Mouse (Mus musculus) limb, embryonic 13.5 days (tissue): Measurements from ENCODE around the gene Phgdh. TPM values are rescaled to one million over a fixed set of nuclear protein-coding genes. Genes with fewer than 3 reads are reported as not detected.
A peak's percentile ranks its signal among the peaks of the same experiment; 100 is the strongest.

Experiments
- ATAC-seq: fragments of 200-750 bp; cut with Nextera tagmentation; 2 replicates; pipeline ENCODE4 v1.8.0; 2017; ENCODE audit warnings: low read depth, moderate number of reproducible peaks, moderate TSS enrichment; ENCODE audit not compliant: low FRiP score
- H3K27ac ChIP-seq: fragments of 300-500 bp; sonication (generic); 2 replicates; pipeline ENCODE4 v1.5.1; 2015; ENCODE audit warnings: inconsistent platforms, mild to moderate bottlenecking, moderate library complexity
- H3K27me3 ChIP-seq: fragments of 300-500 bp; sonication (generic); 2 replicates; pipeline ENCODE4 v1.6.1; 2015; ENCODE audit warnings: mild to moderate bottlenecking, inconsistent platforms
- H3K36me3 ChIP-seq: fragments of 300-500 bp; sonication (generic); 2 replicates; pipeline ENCODE4 v1.6.1; 2015; ENCODE audit warnings: inconsistent platforms, mild to moderate bottlenecking, moderate library complexity
- H3K4me1 ChIP-seq: fragments of 300-500 bp; sonication (generic); 2 replicates; pipeline ENCODE4 v1.6.1; 2015; ENCODE audit warnings: inconsistent platforms
- H3K4me2 ChIP-seq: fragments of 300-500 bp; sonication (generic); replicated peaks from 2 replicates; pipeline ENCODE4 v1.6.1; 2015; ENCODE audit warnings: inconsistent platforms, mild to moderate bottlenecking, moderate library complexity
- H3K4me3 ChIP-seq: fragments of 300-500 bp; sonication (generic); 2 replicates; pipeline ENCODE4 v1.5.1; 2015; ENCODE audit warnings: moderate library complexity, mild to moderate bottlenecking, inconsistent platforms
- H3K9ac ChIP-seq: fragments of 300-500 bp; sonication (generic); 2 replicates; pipeline ENCODE4 v1.6.1; 2015; ENCODE audit warnings: mild to moderate bottlenecking, inconsistent platforms
- H3K9me3 ChIP-seq: fragments of 300-500 bp; sonication (generic); 2 replicates; pipeline ENCODE4 v1.6.1; 2016; ENCODE audit warnings: inconsistent platforms
- WGBS: fragments of 180-500 bp; shearing (Covaris S2); methylation state at CpG from one replicate; pipeline ENCODE4 v1.1.7; 2015; 5-methylcytosine and 5-hydroxymethylcytosine counted together
- polyA plus RNA-seq: library from polyadenylated mRNA; unstranded; fragments of >200 nt; fragmentation: Nextera tagmentation; extraction: Ambion mirVana; gene quantifications from 2 replicates; pipeline ENCODE4 v1.2.1, GENCODE M21; 2015

The Phgdh gene
- polyA plus RNA-seq, 1 experiment from 2014 or later, result 258 TPM

DNA sequence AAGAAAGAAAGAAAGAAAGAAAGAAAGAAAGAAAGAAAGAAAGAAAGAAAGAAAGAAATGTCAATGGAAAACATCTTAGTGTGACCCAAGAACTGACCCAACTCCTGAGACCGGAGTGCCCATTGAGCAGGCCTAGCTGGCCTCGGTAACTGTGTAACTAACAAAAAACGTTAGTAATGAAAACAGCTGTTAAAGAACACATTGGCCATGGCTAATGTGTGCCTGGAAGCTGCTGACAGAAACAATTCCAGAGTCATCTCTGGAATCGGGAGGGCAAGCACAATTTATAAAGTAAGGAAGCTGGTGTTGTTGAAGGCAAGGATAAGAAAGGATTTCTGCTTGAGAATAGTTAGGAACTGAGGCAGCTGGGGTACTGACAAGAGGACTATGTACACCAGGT, 28.5 kb upstream of the Phgdh start:
- H3K36me3 ChIP-seq, result no peaks in the 10 kb centered on the region
- H3K9ac ChIP-seq, result no peak overlapping the region
- no peak overlapping the region for H3K27ac ChIP-seq
- no peak overlapping the region for H3K4me3 ChIP-seq
- no peaks in the 10 kb centered on the region for H3K9me3 ChIP-seq
- ATAC-seq, result no peak
- no peaks in the 10 kb centered on the region for H3K27me3 ChIP-seq
- WGBS, result 62% methylated on average over 4 of the region's 4 CpGs
- H3K4me2 ChIP-seq, result no peak overlapping the region
- no peaks in the 10 kb centered on the region for H3K4me1 ChIP-seq

DNA sequence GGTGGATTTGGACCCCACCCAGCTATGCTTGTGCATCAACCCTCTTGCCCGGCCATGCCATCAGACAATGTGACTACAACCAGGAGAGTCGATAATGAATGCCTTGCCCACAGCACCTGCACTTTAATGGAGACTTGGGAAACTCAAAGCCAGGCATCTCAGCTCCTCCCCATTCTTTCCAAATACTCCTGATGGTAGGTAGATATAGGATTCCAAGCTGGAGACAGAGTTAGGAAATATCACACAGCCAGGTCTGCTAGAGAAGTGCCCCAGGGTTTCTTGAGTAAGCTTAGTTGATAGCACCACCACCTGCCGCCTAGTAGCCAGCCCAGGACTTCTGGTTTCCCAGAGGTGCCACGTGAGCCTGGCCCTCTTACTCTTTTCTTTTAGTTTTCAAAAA, 27.0 kb upstream of the Phgdh start:
- no peak overlapping the region for H3K4me2 ChIP-seq
- WGBS, result 75% methylated on average over 4 of the region's 4 CpGs
- no peaks in the 10 kb centered on the region for H3K4me1 ChIP-seq
- no peak for ATAC-seq
- H3K27ac ChIP-seq, result no peak overlapping the region
- no peaks in the 10 kb centered on the region for H3K9me3 ChIP-seq
- H3K9ac ChIP-seq, result no peak overlapping the region
- no peaks in the 10 kb centered on the region for H3K36me3 ChIP-seq
- H3K27me3 ChIP-seq, result no peaks in the 10 kb centered on the region
- H3K4me3 ChIP-seq, result no peak overlapping the region

DNA sequence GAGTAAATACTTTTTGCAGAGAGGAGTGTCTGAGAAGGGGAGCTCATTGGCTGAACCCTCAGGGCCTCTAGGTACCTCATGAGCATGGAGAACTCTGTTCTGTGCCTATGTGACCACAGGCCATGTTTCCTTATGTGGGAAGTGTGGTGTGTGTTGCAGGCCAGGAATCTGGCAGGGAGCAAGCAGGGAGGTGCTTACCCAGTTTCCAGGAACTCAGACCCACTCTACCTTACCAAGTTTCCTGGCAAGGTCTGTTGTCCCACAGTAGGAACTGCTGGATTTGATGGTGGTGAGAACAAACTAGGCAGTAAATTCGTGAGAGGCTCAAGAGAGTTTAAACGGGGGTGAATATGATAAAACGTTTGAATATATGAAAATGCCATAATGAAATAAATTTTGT, 26.3 kb upstream of the Phgdh start:
- no peaks in the 10 kb centered on the region for H3K36me3 ChIP-seq
- H3K27me3 ChIP-seq, result no peaks in the 10 kb centered on the region
- H3K4me3 ChIP-seq, result no peak overlapping the region
- no peak overlapping the region for H3K4me2 ChIP-seq
- H3K4me1 ChIP-seq, result no peaks in the 10 kb centered on the region
- H3K27ac ChIP-seq, result no peak overlapping the region
- no peak overlapping the region for H3K9ac ChIP-seq
- no peaks in the 10 kb centered on the region for H3K9me3 ChIP-seq
- WGBS, result 78% methylated on average over 3 of the region's 3 CpGs
- ATAC-seq, result no peak

DNA sequence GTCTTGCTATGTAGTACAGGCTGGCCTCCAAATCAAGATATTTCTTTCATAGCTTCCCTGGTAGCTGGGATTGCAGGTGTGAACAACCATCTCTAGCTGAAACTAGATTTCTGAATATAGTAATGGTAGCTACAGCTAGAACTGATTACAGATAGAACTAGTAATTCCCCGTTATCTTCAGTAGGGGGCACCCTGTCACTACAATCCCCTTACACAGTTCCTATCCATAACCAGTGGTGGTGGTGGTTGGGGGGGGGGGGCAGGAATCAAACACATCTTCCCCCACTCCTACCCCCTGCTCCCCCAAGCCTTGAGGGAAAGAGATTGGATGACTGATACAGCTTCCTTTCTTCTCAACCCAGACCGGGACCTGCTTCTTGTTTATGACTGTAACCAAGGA, 23.0 kb upstream of the Phgdh start:
- ATAC-seq, result no peak
- Histone ChIP-seq H3K27ac (no peak overlapping the region), H3K4me1 (no peaks in the 10 kb centered on the region), H3K36me3 (no peaks in the 10 kb centered on the region), H3K27me3 (no peaks in the 10 kb centered on the region), H3K4me2 (no peak overlapping the region), H3K9me3 (no peaks in the 10 kb centered on the region), H3K9ac (no peak overlapping the region), H3K4me3 (no peak overlapping the region)
- WGBS, result 26% methylated on average over 2 of the region's 2 CpGs

DNA sequence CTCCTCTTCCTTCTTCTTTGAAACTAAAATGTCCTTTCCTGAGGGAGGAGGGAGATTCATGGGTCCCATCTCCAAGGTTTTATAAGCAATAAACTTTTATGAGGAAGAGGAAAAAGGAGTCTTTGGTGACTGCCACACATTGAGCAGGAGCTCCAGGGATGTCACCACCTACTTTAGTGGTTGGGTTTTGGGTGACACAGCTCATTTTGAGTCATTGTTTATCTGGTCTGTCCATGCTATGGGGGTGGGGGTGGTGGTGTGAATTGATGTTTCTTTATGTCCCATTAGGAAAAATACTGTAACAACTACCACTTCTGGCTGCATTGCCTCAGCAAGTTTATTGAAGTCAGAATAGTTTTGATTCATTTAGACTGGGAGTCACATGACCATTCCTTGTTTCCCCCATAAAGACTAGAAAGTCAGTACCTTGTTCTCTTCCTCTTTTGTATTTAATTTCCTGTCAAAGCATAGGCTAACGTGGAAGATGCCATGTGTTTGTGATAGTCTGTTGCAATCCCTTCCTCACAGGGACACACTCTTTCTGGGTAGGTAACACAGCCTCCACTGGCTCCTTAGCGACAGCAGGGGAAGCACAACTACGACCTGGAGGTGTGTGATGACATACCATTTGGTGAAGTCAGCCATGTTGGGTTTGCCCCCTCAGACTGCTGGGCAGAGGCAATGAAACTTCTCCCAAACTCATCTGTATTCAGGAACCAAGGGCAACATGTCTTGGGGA, 17.0 kb upstream of the Phgdh start:
- Histone ChIP-seq H3K36me3 (no peaks in the 10 kb centered on the region), H3K9ac (no peak overlapping the region), H3K27ac (no peak overlapping the region), H3K4me1 (peaks cover 10% of the 10 kb centered on the region; the same call in 1 of the 2 replicates), H3K27me3 (no peaks in the 10 kb centered on the region), H3K9me3 (no peaks in the 10 kb centered on the region), H3K4me3 (no peak overlapping the region), H3K4me2 (no peak overlapping the region)
- WGBS, result 56% methylated on average over 3 of the region's 3 CpGs
- ATAC-seq, result no peak

- no peaks in the 10 kb centered on the region for H3K9me3 ChIP-seq
- ATAC-seq, result peak; percentile 66; the same call in 1 of the 2 replicates
- H3K4me3 ChIP-seq, result no peak overlapping the region
- H3K27me3 ChIP-seq, result no peaks in the 10 kb centered on the region
- no peak overlapping the region for H3K4me2 ChIP-seq
- H3K9ac ChIP-seq, result no peak overlapping the region
- no peak overlapping the region for H3K27ac ChIP-seq
- no peaks in the 10 kb centered on the region for H3K36me3 ChIP-seq
- H3K4me1 ChIP-seq, result peaks cover 10% of the 10 kb centered on the region; the same call in 1 of the 2 replicates
- 75% methylated on average over 6 of the region's 6 CpGs for WGBS
Observed at GRCm38 (mm10) chr3:98356026-98356365, 16.2 kb upstream of the Phgdh start.

GRCm38 (mm10) chr3:98355344-98356025, 15.7 kb upstream of the Phgdh start:
- WGBS, result 60% methylated on average over 10 of the region's 10 CpGs
- H3K9me3 ChIP-seq, result no peaks in the 10 kb centered on the region
- no peak overlapping the region for H3K27ac ChIP-seq
- no peak overlapping the region for H3K9ac ChIP-seq
- peaks cover 10% of the 10 kb centered on the region; the same call in 1 of the 2 replicates for H3K4me1 ChIP-seq
- ATAC-seq, result peak; percentile 82
- no peak overlapping the region for H3K4me2 ChIP-seq
- no peaks in the 10 kb centered on the region for H3K27me3 ChIP-seq
- no peaks in the 10 kb centered on the region for H3K36me3 ChIP-seq
- no peak overlapping the region for H3K4me3 ChIP-seq

- Histone ChIP-seq H3K36me3 (no peaks in the 10 kb centered on the region), H3K4me1 (peaks cover 10% of the 10 kb centered on the region; the same call in 1 of the 2 replicates), H3K27me3 (no peaks in the 10 kb centered on the region), H3K9me3 (no peaks in the 10 kb centered on the region), H3K9ac (no peak overlapping the region), H3K4me3 (no peak overlapping the region), H3K4me2 (no peak overlapping the region), H3K27ac (no peak overlapping the region)
- no peak for ATAC-seq
- WGBS, result 31% methylated on average over 7 of the region's 7 CpGs
Observed at GRCm38 (mm10) chr3:98353892-98354291, 14.1 kb upstream of the Phgdh start.

GRCm38 (mm10) chr3:98348705-98349104, 8.9 kb upstream of the Phgdh start:
- Histone ChIP-seq H3K4me3 (no peak overlapping the region), H3K9me3 (no peaks in the 10 kb centered on the region), H3K27ac (no peak overlapping the region), H3K4me1 (no peaks in the 10 kb centered on the region), H3K4me2 (no peak overlapping the region), H3K27me3 (no peaks in the 10 kb centered on the region), H3K9ac (no peak overlapping the region), H3K36me3 (no peaks in the 10 kb centered on the region)
- no peak for ATAC-seq
- WGBS, result 25% methylated on average over 7 of the region's 8 CpGs

- no peak overlapping the region for H3K27ac ChIP-seq
- H3K4me1 ChIP-seq, result no peaks in the 10 kb centered on the region
- H3K27me3 ChIP-seq, result no peaks in the 10 kb centered on the region
- 80% methylated on average over 6 of the region's 6 CpGs for WGBS
- H3K4me2 ChIP-seq, result no peak overlapping the region
- no peak for ATAC-seq
- H3K4me3 ChIP-seq, result no peak overlapping the region
- H3K9me3 ChIP-seq, result no peaks in the 10 kb centered on the region
- H3K36me3 ChIP-seq, result no peaks in the 10 kb centered on the region
- no peak overlapping the region for H3K9ac ChIP-seq
Observed at GRCm38 (mm10) chr3:98348106-98348505, 8.3 kb upstream of the Phgdh start.

- Histone ChIP-seq H3K9ac (no peak overlapping the region), H3K27me3 (no peaks in the 10 kb centered on the region), H3K4me3 (no peak overlapping the region), H3K27ac (no peak overlapping the region), H3K4me1 (peaks cover 3% of the 10 kb centered on the region), H3K9me3 (no peaks in the 10 kb centered on the region), H3K4me2 (no peak overlapping the region), H3K36me3 (no peaks in the 10 kb centered on the region)
- WGBS, result 87% methylated on average over 3 of the region's 3 CpGs
- ATAC-seq, result no peak
Observed at GRCm38 (mm10) chr3:98343235-98343634, 3.4 kb upstream of the Phgdh start.

GRCm38 (mm10) chr3:98340818-98341594, 1.2 kb upstream of the Phgdh start:
- H3K9me3 ChIP-seq, result no peaks in the 10 kb centered on the region
- H3K4me2 ChIP-seq, result no peak overlapping the region
- no peak for ATAC-seq
- H3K4me1 ChIP-seq, result peaks cover 26% of the 10 kb centered on the region
- WGBS, result 87% methylated on average over 17 of the region's 17 CpGs
- no peaks in the 10 kb centered on the region for H3K27me3 ChIP-seq
- H3K27ac ChIP-seq, result no peak overlapping the region
- no peak overlapping the region for H3K9ac ChIP-seq
- no peaks in the 10 kb centered on the region for H3K36me3 ChIP-seq
- no peak overlapping the region for H3K4me3 ChIP-seq
